Mouse (Mus musculus): Measurements from ENCODE around the gene Trp53. TPM values are rescaled to one million over a fixed set of nuclear protein-coding genes. Genes with fewer than 3 reads are reported as not detected.
A peak's percentile ranks its signal among the peaks of the same experiment; 100 is the strongest.

Trp53 gene
- polyA plus RNA-seq, 1 experiment from 2014 or later: 48.0 TPM

DNA sequence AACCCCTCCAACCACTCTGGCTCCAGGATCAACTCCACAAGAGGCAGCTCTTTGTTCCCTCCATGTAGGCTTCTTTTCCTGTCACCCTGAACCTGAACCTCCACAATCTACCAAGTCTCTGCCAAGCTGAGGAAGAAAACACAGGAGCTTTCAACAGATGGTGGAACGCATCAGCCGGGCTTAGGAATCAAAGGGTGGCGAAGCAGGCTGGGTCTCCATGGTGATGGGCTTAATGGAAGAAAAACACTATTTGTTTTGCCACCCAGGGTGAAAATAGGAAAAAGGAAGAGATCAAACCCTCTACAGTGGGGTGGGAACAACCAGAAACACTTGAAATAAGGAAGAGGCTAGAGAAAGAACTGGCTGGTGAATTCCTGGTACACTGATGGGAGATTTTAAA lies 36.6 kb upstream of the Trp53 start:
- TF ChIP-seq CTCF (IDR thresholded peaks at IDR 0.05; ENCODE audit: low read depth): no peak
- Histone ChIP-seq H3K36me3 (ENCODE audit: control insufficient read depth, insufficient read depth) (no peaks in the 10 kb centered on the region), H3K27me3 (replicated peaks; ENCODE audit: control insufficient read depth, insufficient read depth, low read length) (no peaks in the 10 kb centered on the region), H3K9me3 (ENCODE audit: control insufficient read depth) (no peaks in the 10 kb centered on the region), H3K27ac (ENCODE audit: low read depth, low read length) (no peak overlapping the region), H3K9ac (ENCODE audit: low read depth, low read length) (no peak overlapping the region), H3K4me2 (replicated peaks; ENCODE audit: low read depth) (no peak overlapping the region), H3K4me1 (replicated peaks; ENCODE audit: control insufficient read depth, insufficient read depth, low read length) (0 out of 2 replicates have a peak, but pooled peaks cover 4% of the 10 kb centered on the region), H3K4me3 (ENCODE audit: low read depth, low read length) (no peak overlapping the region)
- ATAC-seq: no peak
- WGBS: 60% methylated on average over 3 of the region's 3 CpGs

DNA sequence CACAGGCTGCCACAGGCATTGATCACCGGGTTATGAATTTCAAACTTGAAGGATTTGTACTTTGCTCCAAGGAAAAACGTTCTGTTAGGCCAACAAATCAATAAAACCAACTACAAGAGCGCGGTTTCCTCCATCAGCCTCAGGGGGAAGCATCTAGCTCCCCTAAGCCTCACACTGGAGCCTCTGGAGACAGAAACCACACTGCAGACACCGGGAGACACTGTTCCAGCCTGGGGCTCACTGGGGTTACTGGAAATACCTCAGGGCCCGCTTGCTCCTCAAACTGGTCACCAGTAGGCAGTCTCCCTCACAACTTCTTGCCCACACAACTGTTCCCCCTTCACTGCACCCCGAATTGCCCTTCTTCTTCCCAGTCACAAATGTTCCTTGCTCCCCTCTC lies 34.2 kb upstream of the Trp53 start:
- ATAC-seq: no peak; the same call in 1 of the 2 replicates
- H3K4me1 ChIP-seq (replicated peaks; ENCODE audit: control insufficient read depth, insufficient read depth, low read length): 0 out of 2 replicates have a peak, but pooled peaks cover 4% of the 10 kb centered on the region
- no peak; the same call in 1 of the 2 replicates for TF ChIP-seq CTCF (IDR thresholded peaks at IDR 0.05; ENCODE audit: low read depth)
- peak overlapping the region; percentile 53 for H3K4me3 ChIP-seq (ENCODE audit: low read depth, low read length)
- H3K4me2 ChIP-seq (replicated peaks; ENCODE audit: low read depth): peak overlapping the region; percentile 83
- H3K27me3 ChIP-seq (replicated peaks; ENCODE audit: control insufficient read depth, insufficient read depth, low read length): no peaks in the 10 kb centered on the region
- H3K9me3 ChIP-seq (ENCODE audit: control insufficient read depth): no peaks in the 10 kb centered on the region
- no peaks in the 10 kb centered on the region for H3K36me3 ChIP-seq (ENCODE audit: control insufficient read depth, insufficient read depth)
- H3K9ac ChIP-seq (ENCODE audit: low read depth, low read length): peak overlapping the region; percentile 38
- H3K27ac ChIP-seq (ENCODE audit: low read depth, low read length): peak overlapping the region; percentile 62; the same call in 1 of the 2 replicates
- WGBS: 12% methylated on average over 7 of the region's 7 CpGs

DNA sequence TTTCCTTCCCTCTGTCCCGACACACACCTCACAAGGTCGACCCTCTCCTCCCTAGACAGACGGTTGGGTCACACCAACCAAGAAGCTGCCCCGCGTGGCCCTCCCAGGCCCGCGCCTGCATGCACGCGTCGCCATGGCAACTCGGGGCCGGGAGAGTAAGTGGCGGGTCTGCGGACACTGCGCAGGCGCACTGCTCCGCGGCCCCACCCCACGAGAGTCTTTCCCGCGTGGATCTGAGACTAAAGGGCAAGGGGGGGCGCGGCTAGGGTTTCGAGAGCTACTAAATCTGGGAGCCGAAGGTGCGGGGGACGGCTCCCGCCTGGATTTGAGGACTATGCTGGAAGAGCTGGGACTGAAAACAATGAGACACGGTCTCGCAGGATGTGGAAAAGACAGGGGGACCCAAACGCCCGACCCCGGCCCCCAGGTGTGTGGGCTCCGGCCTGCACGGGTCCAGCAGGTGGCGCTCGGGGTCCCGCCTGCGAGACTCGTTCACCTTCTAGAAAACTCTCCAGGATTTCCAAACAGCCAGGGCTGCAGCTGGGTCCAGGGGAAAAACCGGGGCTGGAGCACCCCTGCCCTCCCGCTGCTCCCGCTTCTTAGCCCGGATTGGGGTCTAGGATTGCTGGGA lies 33.6 kb upstream of the Trp53 start:
- Histone ChIP-seq H3K9ac (ENCODE audit: low read depth, low read length) (peak overlapping the region; percentile 38), H3K36me3 (ENCODE audit: control insufficient read depth, insufficient read depth) (no peaks in the 10 kb centered on the region), H3K27me3 (replicated peaks; ENCODE audit: control insufficient read depth, insufficient read depth, low read length) (no peaks in the 10 kb centered on the region), H3K4me2 (replicated peaks; ENCODE audit: low read depth) (peak overlapping the region; percentile 83), H3K27ac (ENCODE audit: low read depth, low read length) (peak overlapping the region; percentile 62), H3K4me1 (replicated peaks; ENCODE audit: control insufficient read depth, insufficient read depth, low read length) (0 out of 2 replicates have a peak, but pooled peaks cover 4% of the 10 kb centered on the region), H3K4me3 (ENCODE audit: low read depth, low read length) (peak overlapping the region; percentile 53), H3K9me3 (ENCODE audit: control insufficient read depth) (no peaks in the 10 kb centered on the region)
- WGBS: under 1% methylated on average over 44 of the region's 44 CpGs
- TF ChIP-seq CTCF (IDR thresholded peaks at IDR 0.05; ENCODE audit: low read depth): peak; percentile 73
- ATAC-seq: peak; percentile 66

DNA sequence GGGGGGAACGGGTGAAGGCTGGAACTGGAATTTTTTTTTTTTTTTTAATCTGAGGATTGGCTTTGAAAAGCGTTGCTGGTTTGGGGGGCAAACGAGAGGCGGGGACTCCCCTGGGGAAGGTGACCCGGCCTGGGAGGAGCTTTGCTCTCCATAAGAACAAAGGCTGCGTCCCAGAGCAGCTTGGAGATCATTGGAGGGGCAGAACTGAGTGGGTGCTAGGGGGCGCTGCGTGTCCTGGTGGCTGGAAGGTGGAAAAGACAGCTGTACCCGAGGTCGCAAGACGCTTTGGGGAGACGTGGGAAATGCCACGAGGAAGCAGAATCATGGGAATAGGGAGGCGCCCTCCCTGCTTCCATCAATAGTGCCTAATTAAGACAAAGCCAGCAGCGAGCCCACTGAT lies 33.1 kb upstream of the Trp53 start:
- peak overlapping the region; percentile 83 for H3K4me2 ChIP-seq (replicated peaks; ENCODE audit: low read depth)
- 1% methylated on average over 15 of the region's 15 CpGs for WGBS
- H3K27ac ChIP-seq (ENCODE audit: low read depth, low read length): peak overlapping the region; percentile 62
- H3K36me3 ChIP-seq (ENCODE audit: control insufficient read depth, insufficient read depth): no peaks in the 10 kb centered on the region
- peak; percentile 28 for ATAC-seq
- H3K9me3 ChIP-seq (ENCODE audit: control insufficient read depth): no peaks in the 10 kb centered on the region
- peak overlapping the region; percentile 38 for H3K9ac ChIP-seq (ENCODE audit: low read depth, low read length)
- peak; percentile 66 for TF ChIP-seq CTCF (IDR thresholded peaks at IDR 0.05; ENCODE audit: low read depth)
- H3K4me1 ChIP-seq (replicated peaks; ENCODE audit: control insufficient read depth, insufficient read depth, low read length): 0 out of 2 replicates have a peak, but pooled peaks cover 4% of the 10 kb centered on the region
- H3K27me3 ChIP-seq (replicated peaks; ENCODE audit: control insufficient read depth, insufficient read depth, low read length): no peaks in the 10 kb centered on the region
- peak overlapping the region; percentile 53 for H3K4me3 ChIP-seq (ENCODE audit: low read depth, low read length)

DNA sequence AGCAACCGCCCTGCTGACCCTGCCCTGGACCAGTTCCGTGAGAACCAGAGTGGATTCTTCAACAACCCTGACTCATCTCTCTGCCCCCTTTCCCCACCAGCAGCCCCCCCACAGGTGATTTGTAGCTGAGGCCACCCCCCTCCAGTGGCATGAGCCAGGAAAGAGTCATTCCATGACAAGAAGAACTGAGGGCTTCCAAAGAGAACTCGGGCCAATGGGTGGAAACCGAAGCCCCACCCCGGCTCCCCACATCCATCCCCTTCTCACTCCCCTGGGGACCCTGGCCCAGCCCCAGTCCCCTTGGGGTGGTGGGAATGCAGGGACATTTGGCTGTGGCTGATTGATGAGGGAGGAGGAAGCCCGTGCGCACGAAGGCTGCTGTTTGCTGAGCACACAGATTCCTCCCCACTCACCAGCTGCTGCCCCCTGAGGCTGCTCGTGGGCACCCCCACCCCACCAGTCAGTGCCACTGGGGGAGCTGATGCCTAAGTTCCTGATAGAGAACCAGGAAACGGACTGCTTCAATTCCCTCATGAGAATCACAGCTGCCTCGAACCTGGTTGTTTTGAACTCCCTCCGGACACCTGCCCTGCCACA lies 31.0 kb upstream of the Trp53 start, which contains the start of gene Dnah2:
Dnah2 (minus strand) TSS at position 51 of the 597 bp plus-strand sequence.
- 0 out of 2 replicates have a peak, but pooled peaks have one; percentile 15 for TF ChIP-seq CTCF (IDR thresholded peaks at IDR 0.05; ENCODE audit: low read depth)
- Histone ChIP-seq H3K9ac (ENCODE audit: low read depth, low read length) (no peak within 1 kb of the TSS), H3K4me3 (ENCODE audit: low read depth, low read length) (no peak within 1 kb of the TSS), H3K4me2 (replicated peaks; ENCODE audit: low read depth) (no peak within 1 kb of the TSS), H3K4me1 (replicated peaks; ENCODE audit: control insufficient read depth, insufficient read depth, low read length) (0 out of 2 replicates have a peak, but pooled peaks cover 4% of the 10 kb centered on the region), H3K36me3 (ENCODE audit: control insufficient read depth, insufficient read depth) (no peaks in the 10 kb centered on the region), H3K9me3 (ENCODE audit: control insufficient read depth) (no peaks in the 10 kb centered on the region), H3K27ac (ENCODE audit: low read depth, low read length) (no peak within 1 kb of the TSS), H3K27me3 (replicated peaks; ENCODE audit: control insufficient read depth, insufficient read depth, low read length) (no peaks in the 10 kb centered on the region)
- 37% methylated on average over 12 of the region's 12 CpGs for WGBS
- no peak for ATAC-seq

DNA sequence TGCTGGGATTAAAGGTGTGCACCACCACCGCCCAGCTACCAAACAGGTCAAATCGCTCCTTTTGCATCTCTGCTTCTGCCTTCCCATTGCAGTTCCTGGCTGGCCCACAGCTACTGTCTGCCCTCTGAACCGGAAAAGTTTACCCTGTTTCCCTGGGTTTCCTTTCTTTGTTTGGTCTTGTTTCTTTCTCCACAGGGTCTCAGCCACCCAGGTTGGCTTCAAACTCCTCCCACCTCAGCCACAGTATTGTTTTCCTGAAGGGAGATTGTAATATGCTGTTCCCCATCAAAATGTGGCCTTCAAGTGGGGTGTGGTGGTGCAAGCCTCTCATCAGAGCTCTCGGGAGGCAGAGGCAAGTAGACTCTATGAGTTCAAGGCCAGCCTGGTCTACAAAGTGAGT lies 28.8 kb upstream of the Trp53 start:
- 75% methylated on average over 4 of the region's 4 CpGs for WGBS

More for the DNA sequence above, 28.8 kb upstream of the Trp53 start:
- Histone ChIP-seq H3K4me2 (replicated peaks; ENCODE audit: low read depth) (no peak overlapping the region), H3K27ac (ENCODE audit: low read depth, low read length) (no peak overlapping the region), H3K27me3 (replicated peaks; ENCODE audit: control insufficient read depth, insufficient read depth, low read length) (no peaks in the 10 kb centered on the region), H3K9me3 (ENCODE audit: control insufficient read depth) (no peaks in the 10 kb centered on the region), H3K9ac (ENCODE audit: low read depth, low read length) (no peak overlapping the region), H3K4me1 (replicated peaks; ENCODE audit: control insufficient read depth, insufficient read depth, low read length) (0 out of 2 replicates have a peak, but pooled peaks cover 2% of the 10 kb centered on the region), H3K4me3 (ENCODE audit: low read depth, low read length) (no peak overlapping the region), H3K36me3 (ENCODE audit: control insufficient read depth, insufficient read depth) (no peaks in the 10 kb centered on the region)
- no peak for TF ChIP-seq CTCF (IDR thresholded peaks at IDR 0.05; ENCODE audit: low read depth)
- no peak for ATAC-seq

Measured in intestine, postnatal 0 days (tissue).